Mouse (Mus musculus) adrenal gland, postnatal 10 days (tissue): ENCODE measurements at regions not wholly inside any gene's neighbourhood (a gene's known extent, or its start where the extent isn't known, plus 50 kb on each side); places are given as distances from the start of the nearest gene placed in this dataset.
A peak's percentile ranks its signal among the peaks of the same experiment; 100 is the strongest.

ENCODE experiments used
- DNase-seq: peaks from one replicate; pipeline ENCODE4 v3.0.0; 2021; ENCODE audit warnings: mixed read lengths

- DNase-seq = no peak
Measured at GRCm38 (mm10) chr13:37531512-37532183, 186.6 kb downstream of the Ly86 start.

DNA sequence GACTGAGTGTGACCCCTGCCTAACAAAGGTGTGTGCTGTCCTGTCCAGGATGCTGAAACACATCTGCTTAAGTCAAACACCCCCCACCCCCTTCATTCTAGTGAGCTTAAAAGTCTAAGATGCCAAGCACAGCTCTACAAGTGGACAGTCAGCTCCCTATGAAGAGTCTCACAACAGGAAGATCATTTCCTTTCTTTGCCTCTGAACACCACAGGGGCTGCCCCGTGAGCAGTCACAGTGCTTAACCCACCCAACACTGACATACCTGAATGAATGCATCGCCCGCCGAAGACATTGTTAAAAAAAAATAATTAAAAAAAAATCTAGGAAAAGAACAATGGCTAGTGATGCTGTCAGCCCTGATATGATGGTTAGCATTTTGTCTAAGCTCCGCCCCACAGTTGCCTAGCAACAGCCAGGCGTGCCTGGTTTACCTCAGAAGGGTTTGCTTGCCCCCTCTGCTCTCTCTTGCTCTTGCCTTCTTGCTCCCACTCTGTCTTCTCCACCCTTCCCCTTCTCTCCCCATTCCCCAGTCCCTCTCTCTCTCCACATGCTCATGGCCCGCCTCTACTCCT lies 187.7 kb downstream of the Ly86 start:
- no peak for DNase-seq

GRCm38 (mm10) chr13:37533851-37534250 lies 188.8 kb downstream of the Ly86 start:
- DNase-seq = no peak

- no peak for DNase-seq
Measured at GRCm38 (mm10) chr13:37537330-37537729, 192.3 kb downstream of the Ly86 start.

DNA sequence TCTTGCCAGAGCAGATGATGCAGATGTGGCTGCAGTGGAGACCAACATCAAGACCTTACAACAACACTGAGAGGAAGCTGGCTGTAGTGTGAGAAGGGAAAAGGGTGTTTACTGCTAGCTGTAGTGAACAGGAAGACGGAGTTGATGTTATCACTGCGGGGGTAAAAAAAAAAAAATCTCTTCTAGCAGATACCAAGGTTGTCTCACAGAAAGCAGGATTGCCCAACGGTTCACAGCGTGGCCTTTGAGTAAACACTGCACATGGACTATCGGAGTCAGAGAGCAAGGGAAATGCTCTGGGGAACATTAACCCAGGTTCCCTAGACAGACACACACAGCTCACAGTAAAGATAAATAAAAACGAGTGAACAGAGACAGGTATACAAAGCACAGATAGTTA lies 192.8 kb downstream of the Ly86 start:
- no peak for DNase-seq

- DNase-seq = no peak
Measured at GRCm38 (mm10) chr13:37540980-37541531, 196.0 kb downstream of the Ly86 start.

DNA sequence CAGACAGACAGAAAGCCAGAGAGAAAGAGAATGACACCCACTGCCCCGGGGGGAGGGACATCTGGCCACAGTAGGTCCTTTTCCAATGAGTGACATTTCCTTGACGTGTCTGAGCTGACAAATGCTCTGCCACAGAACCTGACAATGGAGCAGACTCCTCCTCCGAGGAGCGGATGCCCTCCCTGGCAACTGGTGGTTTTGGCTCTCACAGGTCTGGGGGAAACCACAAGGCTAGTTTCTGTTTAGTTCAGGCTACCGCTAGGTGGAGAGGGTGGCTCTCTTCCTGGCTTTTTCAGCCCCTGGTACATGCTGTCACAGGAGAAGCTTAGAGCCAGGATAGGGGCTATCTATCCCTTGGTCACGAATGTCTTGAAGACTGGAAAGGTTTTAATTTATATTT lies 196.7 kb downstream of the Ly86 start:
- peak; percentile 71 for DNase-seq

- DNase-seq = peak; percentile 58
Measured at GRCm38 (mm10) chr13:37542744-37543196, 197.8 kb downstream of the Ly86 start.

GRCm38 (mm10) chr13:37543788-37544187 lies 198.8 kb downstream of the Ly86 start:
- DNase-seq = no peak

DNA sequence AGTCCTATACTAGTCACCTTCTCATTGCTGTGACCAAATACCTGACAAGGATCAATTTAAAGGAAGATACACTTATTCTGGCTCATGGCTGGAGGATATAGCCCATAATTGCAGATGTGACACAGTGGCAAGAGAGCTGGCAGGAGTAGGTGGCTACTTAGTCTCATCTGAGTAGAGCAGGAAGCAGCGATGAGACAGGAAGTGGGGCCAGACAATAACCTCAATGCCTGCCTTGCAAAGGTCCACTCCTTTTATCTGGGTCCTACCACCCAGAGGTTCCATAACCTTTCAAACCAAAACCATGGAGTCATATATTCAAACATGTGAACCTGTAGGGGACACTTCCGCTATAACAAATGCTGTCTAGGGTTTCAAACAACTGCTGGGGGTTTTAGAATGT lies 199.7 kb downstream of the Ly86 start:
- no peak for DNase-seq

DNA sequence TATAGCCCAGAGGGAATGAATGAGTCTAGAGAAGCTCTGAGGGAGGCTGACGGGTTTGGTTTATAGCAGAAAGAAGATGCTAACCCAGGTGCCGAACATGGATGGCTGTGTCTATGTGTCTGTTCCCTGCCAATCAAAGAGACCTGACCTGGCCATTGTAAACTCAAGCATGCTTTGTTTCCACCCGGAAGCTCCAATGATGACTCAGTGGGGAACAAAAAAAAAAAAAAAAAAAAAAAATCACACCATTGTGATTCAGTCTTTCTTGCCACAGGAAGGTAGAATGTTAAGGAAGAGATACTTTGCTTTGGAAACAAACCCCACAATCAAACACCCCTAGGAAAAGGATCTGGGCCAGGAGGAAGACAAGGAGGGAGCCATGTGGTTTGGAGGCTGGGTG lies 201.5 kb downstream of the Ly86 start:
- no peak for DNase-seq

- no peak for DNase-seq
Measured at GRCm38 (mm10) chr13:37550584-37550983, 205.6 kb downstream of the Ly86 start.

- no peak for DNase-seq
Measured at GRCm38 (mm10) chr13:37553392-37553791, 208.4 kb downstream of the Ly86 start.

GRCm38 (mm10) chr13:37557183-37557582 lies 212.2 kb downstream of the Ly86 start:
- DNase-seq = no peak

- DNase-seq = no peak
Measured at GRCm38 (mm10) chr13:37557766-37558165, 212.8 kb downstream of the Ly86 start.

- no peak for DNase-seq
Measured at GRCm38 (mm10) chr13:37559056-37559455, 214.0 kb downstream of the Ly86 start.

- no peak for DNase-seq
Measured at GRCm38 (mm10) chr13:37559706-37560313, 214.8 kb downstream of the Ly86 start.

- peak; percentile 77 for DNase-seq
Measured at GRCm38 (mm10) chr13:37560387-37560786, 215.4 kb downstream of the Ly86 start.

DNA sequence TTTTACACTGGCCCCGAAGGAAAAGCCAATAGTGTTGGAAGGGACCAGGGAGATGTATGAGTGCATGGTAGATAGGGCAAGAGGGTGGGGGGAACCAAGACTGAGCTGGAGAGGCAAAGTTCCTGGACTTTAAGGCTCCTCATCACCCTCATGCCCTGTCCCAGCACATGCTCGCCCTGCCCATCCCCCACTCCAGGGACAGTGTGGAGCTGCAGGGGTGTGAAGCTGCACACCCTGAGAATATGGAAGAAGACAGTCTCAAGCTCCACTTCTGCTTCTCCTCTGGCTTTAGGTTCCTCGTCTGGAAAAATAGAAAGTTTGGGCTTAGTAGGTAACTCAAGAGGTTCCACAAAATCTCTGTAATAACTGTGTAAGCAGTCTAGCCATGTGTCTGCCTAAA lies 215.8 kb downstream of the Ly86 start:
- DNase-seq = peak; percentile 41

- no peak for DNase-seq
Measured at GRCm38 (mm10) chr13:37561437-37561836, 216.4 kb downstream of the Ly86 start.

DNA sequence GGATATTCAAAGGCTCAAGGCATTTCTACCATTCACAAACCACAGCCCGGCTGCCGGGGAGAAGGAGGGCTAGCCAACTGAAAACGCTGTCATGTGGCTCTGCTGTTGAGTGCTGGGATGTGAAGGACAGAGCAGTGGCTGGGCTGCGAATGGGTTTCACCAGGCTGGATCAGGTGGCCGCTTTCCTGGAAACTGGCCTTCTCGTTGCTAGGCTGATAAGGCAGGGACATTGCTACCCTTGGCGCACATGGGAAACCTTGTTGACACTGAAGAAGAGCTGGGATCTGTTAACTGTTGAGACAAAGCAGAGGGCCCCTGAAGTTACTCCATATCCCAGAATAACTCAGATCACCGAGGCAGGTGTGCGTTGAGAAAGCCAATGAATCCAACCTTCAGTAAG lies 216.1 kb upstream of the Rreb1 start:
- DNase-seq = peak; percentile 52

GRCm38 (mm10) chr13:37562652-37563051 lies 215.5 kb upstream of the Rreb1 start:
- DNase-seq = peak; percentile 86

DNA sequence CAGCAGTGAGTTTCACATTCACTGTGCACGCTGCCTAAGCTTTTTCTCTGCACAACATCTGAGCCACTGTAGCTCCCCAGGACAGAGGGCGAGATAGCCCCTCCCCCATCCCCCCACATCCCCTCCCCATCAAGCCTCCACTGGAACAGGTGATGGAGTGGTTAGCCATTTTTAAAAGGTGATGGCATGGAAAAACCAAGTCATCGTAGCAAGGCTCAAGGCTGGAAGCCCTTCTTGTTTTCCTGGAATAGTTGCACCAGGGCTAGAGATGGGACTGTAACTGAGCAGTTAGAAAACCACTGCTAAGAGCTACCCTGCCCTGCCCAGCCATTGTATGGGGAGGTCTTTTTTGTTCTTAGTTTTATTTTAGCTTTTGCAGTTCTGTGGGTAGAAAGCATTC lies 209.1 kb upstream of the Rreb1 start:
- DNase-seq = no peak

DNA sequence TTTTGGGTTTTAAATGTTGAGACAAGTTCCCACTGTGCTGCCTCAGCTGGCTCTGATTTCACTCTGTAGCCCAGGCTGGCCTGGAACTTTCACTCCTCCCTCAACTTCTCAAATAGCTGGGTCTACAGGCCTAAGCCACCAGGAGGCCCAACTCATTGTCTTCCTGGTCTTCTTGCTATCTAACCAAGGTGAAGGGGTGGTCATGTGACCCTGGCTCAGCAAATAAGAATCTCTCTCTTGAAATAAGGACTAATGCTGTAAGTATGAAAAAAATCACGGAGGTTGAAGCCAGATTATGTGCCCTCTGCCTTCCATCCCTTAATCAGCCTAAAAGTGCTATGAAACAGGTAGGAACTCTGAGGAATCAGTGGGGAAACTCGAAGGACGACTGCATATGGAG lies 208.7 kb upstream of the Rreb1 start:
- DNase-seq = no peak
